Mouse (Mus musculus): Measurements from ENCODE around the gene Epha4.

- TF ChIP-seq CTCF (IDR thresholded peaks at IDR 0.05; ENCODE audit: low read depth, low read length), result no peak
- TF ChIP-seq POLR2AphosphoS5 (IDR thresholded peaks at IDR 0.05; ENCODE audit: insufficient replicate concordance, low read depth, low read length), result no peak
- no peak for TF ChIP-seq TAL1 (conservative IDR thresholded peaks at IDR 0.05; ENCODE audit: low read depth, low read length)
- TF ChIP-seq GATA1 (IDR thresholded peaks at IDR 0.05; ENCODE audit: borderline replicate concordance, low read length), result no peak
Observed at GRCm38 (mm10) chr1:77495030-77495789, 19.7 kb downstream of the Epha4 start.
